8 mouse cellular contexts compared by ENCODE assay signal in the genomic region with DNA sequence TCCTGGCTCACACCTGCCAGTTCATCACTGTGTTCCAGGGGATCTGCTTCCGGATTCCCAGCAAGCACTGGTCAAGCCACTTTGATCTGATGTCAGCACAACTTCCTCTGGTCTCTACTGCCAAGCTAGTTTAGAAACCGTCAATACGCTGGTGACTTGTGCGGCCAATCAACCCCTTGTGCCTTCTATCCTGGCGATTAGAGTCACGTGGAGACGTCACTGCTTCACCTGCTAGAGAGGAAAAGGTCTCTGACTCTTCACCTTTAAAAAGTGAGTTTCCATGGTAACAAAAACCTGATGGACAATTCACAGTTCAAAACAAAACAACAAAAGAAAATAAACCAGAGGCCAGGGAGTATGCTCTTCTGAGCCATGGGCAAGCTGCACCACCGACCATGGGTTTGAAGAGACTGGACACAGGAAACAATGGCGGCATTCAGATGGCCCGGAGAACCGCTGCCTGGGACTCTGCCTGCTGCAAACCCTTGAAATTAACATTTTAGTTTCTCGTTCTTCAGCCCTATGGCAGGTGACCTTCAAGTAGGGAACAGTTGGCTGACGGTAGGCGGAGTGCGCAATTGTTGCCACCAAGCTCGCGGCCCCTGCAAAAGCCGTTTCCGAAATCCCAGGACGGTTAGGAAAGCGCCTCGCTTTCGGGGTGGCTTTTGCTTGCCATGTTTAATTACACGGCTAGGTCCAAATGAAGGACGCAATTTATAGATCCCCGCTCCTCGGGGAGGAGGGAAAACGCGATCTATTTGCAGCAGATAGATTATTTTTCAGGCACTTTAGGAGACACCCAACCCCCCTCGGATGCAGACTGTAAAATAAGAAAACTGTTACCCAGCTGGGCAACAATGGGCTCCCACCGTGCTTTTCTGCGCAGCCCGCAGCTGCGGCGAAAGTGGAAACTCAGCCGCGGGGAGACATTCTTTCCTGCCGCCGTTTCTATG.
DNase-seq lines count a peak whose midpoint lies in the region; ATAC-seq and TF ChIP-seq lines count a peak whose summit lies in the region.

No protein-coding gene starts in this region.

- peak overlapping the region; percentile 25; the same call in 1 of the 2 replicates for H3K9ac ChIP-seq in heart, embryonic 16.5 days (ENCODE audit: low read length)
- peak overlapping the region; percentile 54 for H3K9ac ChIP-seq in midbrain, embryonic 16.5 days (ENCODE audit: low read depth, low read length)

- H3K27me3 ChIP-seq in kidney, adult 2 months (replicated peaks; ENCODE audit: control insufficient read depth, insufficient read depth, low read length) = no peaks in the 10 kb centered on the region; the same call in 1 of the 2 replicates
- H3K27me3 ChIP-seq in heart, embryonic 16.5 days (ENCODE audit: control insufficient read depth, insufficient read depth, low read length) = peaks cover 61% of the 10 kb centered on the region
- H3K27me3 ChIP-seq in midbrain, embryonic 16.5 days (ENCODE audit: control insufficient read depth, insufficient read depth, low read depth, low read length) = peaks cover 2% of the 10 kb centered on the region; the same call in 1 of the 2 replicates

- ATAC-seq in heart, embryonic 16.5 days (replicated peaks; ENCODE audit: extremely low read depth, insufficient read depth, low FRiP score) = no peak
- peak; percentile 65 for ATAC-seq in midbrain, embryonic 16.5 days
- no peak for ATAC-seq in erythroid progenitor cell, adult 5-6 weeks (replicated peaks; ENCODE audit: low FRiP score, poor library complexity, severe bottlenecking)

- DNase-seq in kidney, adult 18-20 months = peak; percentile 6
- no peak for DNase-seq in kidney, adult 2 months
- DNase-seq in adrenal gland, postnatal 36 days = peak; percentile 29 to 36
- no peak for DNase-seq in layer of hippocampus, adult 9-11 months
- DNase-seq in left cerebral cortex, adult 9 months (ENCODE audit: low spot score in 2 of 2) = no peak

- WGBS in kidney, adult 2 months = 20% methylated on average over 39 of the region's 39 CpGs
- WGBS in heart, embryonic 16.5 days = 12% methylated on average over 39 of the region's 39 CpGs
- 4% methylated on average over 39 of the region's 39 CpGs for WGBS in midbrain, embryonic 16.5 days

- H3K4me1 ChIP-seq in kidney, adult 2 months (ENCODE audit: control insufficient read depth, insufficient read depth, low read length) = no peaks in the 10 kb centered on the region
- no peaks in the 10 kb centered on the region for H3K4me1 ChIP-seq in heart, embryonic 16.5 days (ENCODE audit: control insufficient read depth, insufficient read depth, low read length)
- peaks cover 9% of the 10 kb centered on the region; the same call in 1 of the 2 replicates for H3K4me1 ChIP-seq in midbrain, embryonic 16.5 days (ENCODE audit: control insufficient read depth, insufficient read depth, low read length)

- H3K27ac ChIP-seq in kidney, adult 2 months (ENCODE audit: insufficient read depth, low read depth, low read length) = no peak overlapping the region
- no peak overlapping the region for H3K27ac ChIP-seq in heart, embryonic 16.5 days (ENCODE audit: low read length)
- H3K27ac ChIP-seq in midbrain, embryonic 16.5 days (ENCODE audit: low read length) = peak overlapping the region; percentile 20; the same call in 1 of the 2 replicates

- TF ChIP-seq POLR2A in kidney, adult 2 months (IDR thresholded peaks at IDR 0.05; ENCODE audit: low read depth, low read length) = no peak

- H3K4me2 ChIP-seq in heart, embryonic 16.5 days (ENCODE audit: low read depth, low read length) = peak overlapping the region; percentile 69
- H3K4me2 ChIP-seq in midbrain, embryonic 16.5 days (ENCODE audit: low read length) = peak overlapping the region; percentile 75

- H3K4me3 ChIP-seq in kidney, adult 2 months (ENCODE audit: insufficient read depth, low read depth, low read length) = no peak overlapping the region
- H3K4me3 ChIP-seq in heart, embryonic 16.5 days (ENCODE audit: low read length) = peak overlapping the region; percentile 48
- H3K4me3 ChIP-seq in midbrain, embryonic 16.5 days (ENCODE audit: low read depth, low read length) = peak overlapping the region; percentile 35

- H3K9me3 ChIP-seq in heart, embryonic 16.5 days (replicated peaks; ENCODE audit: control insufficient read depth, low read length) = peaks cover 2% of the 10 kb centered on the region; the same call in 1 of the 2 replicates
- H3K9me3 ChIP-seq in midbrain, embryonic 16.5 days (replicated peaks; ENCODE audit: control insufficient read depth, low read length, poor library complexity, severe bottlenecking) = no peaks in the 10 kb centered on the region

- no peak for TF ChIP-seq CTCF in kidney, adult 2 months (conservative IDR thresholded peaks at IDR 0.05; ENCODE audit: insufficient read depth, insufficient read length, low read depth, low read length)

- no peaks in the 10 kb centered on the region for H3K36me3 ChIP-seq in kidney, adult 2 months (ENCODE audit: control insufficient read depth, insufficient read depth, low read length)
- H3K36me3 ChIP-seq in heart, embryonic 16.5 days (ENCODE audit: control insufficient read depth, insufficient read depth) = no peaks in the 10 kb centered on the region
- no peaks in the 10 kb centered on the region for H3K36me3 ChIP-seq in midbrain, embryonic 16.5 days (ENCODE audit: control insufficient read depth, insufficient read depth, low read length)

Comparison
In these comparisons a context has a peak if more than half of its experiments do, and no peak if none do; other contexts are left out.
1. DNase-seq: peak in kidney, adult 18-20 months (single experiment) and adrenal gland, postnatal 36 days (2 of 2); none in kidney, adult 2 months (single experiment), layer of hippocampus, adult 9-11 months (single experiment) and left cerebral cortex, adult 9 months (0 of 2).